Mouse (Mus musculus) urinary bladder, postnatal 10 days (tissue): Measurements from ENCODE around the gene Vtn.
A peak's percentile ranks its signal among the peaks of the same experiment; 100 is the strongest.

ENCODE experiments used
- DNase-seq: peaks from one replicate; pipeline ENCODE4 v3.0.0; 2022; ENCODE audit warnings: low spot score

Gene Vtn

DNA sequence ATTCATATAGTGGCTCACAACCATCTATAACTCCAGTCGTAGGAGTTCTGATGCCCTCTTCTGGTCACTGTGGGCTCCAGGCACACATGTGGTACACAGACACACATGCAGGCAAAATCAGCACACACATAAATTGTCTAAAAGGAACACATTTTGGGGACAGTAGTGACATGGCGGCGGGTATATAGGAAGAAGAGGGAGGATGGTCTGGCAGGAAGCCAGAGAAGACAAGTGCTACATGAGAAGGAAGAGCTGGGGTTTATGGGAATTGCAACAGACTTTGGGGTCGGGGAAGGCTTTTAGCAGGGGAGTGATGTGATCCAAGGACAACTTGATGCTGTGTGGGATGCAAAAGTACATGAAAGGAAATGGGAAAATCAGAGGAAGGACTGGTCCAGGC, 35.6 kb downstream of the Vtn start:
- no peak for DNase-seq

DNA sequence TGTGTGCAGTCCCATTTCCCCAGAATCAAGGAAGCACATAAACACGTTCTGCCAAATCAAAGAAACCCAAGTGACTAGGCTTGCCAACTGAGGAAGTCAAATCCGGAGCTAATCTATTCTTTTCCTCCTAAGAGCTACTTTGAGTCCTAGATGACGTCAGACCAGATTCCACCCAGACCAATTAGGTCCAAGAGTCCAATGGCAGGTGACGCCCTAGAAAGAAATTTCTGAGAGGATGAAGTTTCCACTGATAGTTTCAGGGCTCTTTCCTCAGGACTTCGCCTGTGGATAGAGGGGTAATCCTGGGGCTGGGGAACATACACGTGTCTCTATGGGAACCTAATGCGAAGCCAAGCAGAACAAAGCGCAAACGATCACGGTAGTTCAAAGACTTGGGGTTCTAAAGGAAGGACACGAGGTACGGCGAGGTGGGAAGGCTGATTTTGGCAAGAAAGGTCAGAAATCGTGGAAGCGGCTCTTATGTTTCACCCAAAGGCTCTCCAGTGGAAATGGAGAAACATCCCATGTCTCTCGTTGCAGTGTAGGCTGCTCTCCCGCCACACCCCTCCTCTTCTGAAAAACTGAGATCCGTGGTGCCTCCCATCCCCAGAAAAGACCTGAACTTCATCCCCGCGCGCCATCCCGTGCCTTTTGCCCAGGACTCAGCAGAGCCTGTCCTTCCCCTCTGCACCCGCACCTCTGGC, 36.6 kb downstream of the Vtn start:
- no peak for DNase-seq

DNA sequence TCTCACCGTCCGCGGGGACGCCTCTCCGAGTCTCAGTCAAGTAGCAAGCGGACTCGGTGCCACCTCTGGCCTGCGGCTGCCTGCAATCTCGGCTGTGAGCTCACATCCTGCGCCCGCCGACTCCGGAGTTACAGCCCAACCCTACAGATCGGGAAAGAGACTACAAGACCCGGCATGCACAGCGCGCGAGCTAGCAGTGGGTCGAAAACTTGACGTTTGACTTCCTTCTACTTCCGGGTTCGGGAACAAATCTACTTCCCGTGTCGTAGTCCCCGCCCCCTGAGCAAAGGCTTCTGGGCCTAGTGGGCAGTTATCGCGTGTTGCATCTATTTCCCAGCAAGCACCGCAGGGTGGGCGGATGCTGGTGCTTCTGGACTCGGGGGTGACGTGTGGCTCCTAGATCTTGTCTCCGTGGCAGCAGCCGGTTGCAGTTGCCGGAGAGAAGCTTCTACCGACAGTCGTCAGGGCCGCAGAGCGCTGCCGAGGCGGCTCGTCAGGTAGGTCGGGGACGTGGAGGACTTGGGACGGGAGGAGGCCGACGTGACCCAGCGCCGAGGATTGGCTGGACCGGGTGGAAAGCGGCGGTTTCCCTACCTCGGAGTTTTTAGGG, 37.3 kb downstream of the Vtn start, which contains the start of the genes Tnfaip1 and Ift20:
Tnfaip1 (minus strand) TSS at position 253 of the 610 bp plus-strand sequence.
Ift20 (plus strand) TSS at position 282 of the 610 bp plus-strand sequence.
- DNase-seq, result peak; percentile 85

DNA sequence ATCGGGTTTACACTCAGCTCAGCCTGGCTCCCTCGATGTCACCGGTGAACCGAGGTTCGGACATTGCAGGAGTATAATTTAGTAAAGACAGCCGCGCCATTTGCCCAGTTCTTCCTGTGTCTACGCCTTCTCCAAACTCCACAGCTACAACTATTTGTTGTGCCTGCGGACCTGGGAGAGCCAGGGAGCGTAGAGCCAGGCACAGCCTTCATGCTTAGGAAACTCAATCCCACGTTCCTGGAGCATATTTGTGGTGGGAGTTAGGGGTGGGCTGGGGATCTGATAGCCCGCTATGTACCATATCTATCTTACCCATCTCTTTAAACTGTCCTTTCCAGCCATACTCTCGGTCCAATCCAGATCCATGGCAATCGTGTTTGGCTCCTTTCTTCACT, 37.8 kb downstream of the Vtn start:
- no peak for DNase-seq

DNA sequence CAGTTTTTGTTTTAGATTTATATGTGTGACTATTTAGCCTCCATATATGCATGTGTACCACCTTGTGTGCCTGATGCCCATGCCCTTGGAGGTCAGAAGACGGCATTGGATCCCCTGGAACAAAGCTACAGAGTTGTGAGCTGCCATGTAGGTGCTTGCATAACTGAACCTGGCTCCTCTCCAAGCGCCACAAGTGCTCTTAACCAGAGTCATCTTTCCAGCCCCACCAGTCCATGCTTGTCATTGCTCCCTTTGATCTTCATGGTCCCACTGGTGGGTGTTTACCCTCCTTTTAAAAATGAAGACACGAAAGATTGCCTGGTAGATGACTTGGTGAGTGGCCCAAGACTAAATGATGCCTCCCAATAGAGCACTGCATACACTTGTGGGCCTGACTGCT, 41.5 kb downstream of the Vtn start:
- DNase-seq, result no peak

DNA sequence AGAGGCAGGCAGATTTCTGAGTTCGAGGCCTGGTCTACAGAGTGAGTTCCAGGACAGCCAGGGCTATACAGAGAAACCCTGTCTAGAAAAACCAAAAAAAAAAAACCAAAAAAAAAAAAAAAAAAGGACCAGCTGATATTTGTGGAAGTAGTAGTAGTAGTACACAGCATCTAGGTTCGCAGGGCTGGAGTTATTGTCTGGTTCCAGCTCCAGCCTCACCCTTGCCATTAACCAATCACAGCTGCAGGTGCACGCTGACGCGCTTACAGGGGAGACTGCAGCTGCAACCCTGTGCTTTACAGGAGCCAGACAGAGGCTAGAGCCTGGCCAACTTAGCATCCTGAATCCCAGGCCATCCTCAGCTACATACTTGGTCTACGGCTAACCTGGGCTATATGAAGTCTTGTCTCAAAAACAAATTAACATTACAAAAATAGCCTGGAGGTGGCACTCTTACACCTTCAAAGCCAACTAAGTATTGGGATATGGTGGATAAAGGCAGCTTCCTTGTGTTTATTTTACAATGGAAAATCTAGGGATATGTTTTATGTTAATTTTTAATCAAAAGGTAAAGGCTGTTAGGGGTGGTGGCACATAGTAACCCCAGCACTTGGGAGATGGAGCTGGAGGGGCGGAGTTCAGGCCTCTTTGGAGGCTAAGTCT, 45.7 kb downstream of the Vtn start:
- DNase-seq, result no peak

DNA sequence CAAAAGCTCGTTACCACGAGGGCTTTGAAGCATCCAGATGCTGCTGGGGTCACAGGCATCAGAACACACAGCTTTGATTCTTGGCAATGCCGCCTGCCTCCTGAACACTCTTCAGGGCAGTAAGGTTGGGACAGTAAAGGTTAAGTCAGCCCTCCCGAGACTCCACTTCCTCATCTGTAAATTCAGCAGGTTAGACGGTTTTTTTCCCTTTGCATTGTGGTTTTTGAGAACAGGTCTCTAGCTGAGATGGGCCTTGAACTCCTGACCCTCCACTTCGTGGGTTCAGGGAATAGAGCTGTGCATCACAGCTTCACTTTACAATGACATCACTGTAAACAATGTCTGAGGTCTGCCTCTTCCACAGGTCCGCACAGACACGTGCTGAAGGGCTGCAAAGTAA, 46.3 kb downstream of the Vtn start:
- no peak for DNase-seq

DNA sequence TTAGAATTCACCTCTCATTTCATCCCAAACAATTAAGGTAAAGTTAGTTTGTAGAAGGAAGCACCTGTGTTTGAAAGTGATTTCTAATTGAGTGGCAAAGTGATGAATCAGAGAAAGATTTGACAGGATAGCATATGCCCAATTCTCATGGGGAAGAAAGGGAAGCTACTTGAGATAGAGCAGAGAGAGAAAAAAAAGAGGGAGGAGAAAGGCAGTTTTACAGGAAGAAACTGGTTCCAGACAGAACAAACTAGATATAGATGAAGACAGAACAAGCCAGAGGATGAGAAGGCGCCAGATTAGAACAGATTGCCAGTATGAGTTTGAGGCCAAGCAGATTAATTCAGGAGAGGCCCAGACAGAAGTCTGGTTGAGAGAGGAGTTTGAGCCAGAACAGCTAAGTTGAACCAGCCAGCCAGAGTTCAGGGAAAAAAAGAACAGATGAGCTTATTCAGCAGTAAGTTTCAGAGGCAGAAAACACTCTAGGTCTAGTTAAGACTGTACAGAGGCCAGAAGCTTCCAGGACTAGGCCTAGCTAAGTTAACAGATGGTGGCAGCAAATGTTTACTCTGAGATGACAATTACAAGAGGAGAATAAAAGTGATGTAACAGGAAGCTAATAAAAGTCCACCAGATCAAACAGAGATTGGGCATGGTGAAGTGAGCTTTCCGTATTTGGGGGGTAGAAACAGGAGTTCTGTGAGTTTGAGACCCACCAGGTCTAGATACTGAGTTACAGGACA, 49.0 kb downstream of the Vtn start:
- DNase-seq, result no peak

DNA sequence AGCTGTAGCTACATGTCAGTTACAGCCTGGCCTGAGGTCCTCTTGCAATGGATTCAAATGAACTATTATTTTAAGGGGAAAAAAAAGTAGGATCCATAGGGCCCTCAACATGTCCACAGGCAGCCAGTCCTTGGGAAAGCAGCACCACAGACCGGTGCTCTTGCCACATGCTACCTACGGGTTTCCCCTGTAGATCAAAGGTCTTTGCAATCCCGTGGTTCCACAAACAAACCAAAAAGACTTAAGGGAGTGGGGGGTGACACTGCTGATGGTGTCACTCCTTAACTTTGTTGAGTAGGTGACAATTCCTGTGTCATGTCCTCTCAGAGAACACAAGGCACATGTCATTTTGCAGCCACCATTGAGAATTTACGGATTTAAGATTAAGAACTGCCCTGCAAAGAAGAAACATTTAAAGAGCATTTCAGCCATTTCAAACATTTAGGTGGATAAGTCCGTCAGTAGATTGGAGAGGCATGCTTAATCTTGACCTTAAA, 50.6 kb downstream of the Vtn start:
- no peak for DNase-seq

DNA sequence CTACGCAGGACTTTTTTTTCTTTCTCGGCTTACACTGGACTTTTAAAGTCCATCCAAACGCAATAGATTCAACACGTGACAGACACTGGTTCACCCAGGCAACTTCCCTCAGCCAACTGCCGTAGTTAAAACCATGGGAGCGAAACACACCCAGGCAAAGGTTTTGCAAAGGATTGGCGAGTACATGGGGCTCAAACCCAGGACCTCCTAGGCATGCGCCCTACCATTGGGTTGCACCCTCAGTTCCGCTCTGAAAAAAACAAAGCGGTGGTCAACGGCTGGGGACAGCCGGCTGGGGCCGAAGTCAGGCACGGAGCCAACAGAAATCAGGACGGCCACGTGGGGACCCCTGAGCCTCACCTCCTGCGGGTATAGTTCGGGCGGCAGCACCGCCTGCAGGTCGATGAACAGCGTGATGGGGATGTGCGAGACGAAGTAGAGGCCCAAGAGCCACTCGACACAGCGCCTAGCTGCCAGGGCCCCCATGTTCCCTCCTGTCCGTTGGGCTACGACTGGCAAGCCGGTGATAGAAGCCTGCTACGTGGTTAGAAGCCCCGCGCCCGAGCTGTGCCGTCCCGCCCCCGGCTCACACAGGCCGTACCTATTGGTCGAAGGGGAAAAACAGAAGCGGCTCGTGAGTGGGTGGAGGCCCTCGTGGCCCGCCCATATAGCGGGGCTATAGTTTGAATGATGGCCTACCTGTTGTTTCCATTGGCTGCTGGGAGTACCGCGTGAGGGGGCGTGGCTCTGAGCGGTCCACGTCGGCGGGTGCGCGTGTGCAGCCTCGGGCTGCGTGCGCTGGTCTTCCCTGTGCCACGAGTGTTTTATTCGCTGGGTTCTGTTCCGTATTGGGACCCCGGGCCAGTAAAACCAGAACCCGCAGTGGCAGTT, 51.5 kb downstream of the Vtn start, which contains the start of gene Tmem97:
Tmem97 (minus strand) TSS at position 610 of the 891 bp plus-strand sequence.
- peak; percentile 76 for DNase-seq

DNA sequence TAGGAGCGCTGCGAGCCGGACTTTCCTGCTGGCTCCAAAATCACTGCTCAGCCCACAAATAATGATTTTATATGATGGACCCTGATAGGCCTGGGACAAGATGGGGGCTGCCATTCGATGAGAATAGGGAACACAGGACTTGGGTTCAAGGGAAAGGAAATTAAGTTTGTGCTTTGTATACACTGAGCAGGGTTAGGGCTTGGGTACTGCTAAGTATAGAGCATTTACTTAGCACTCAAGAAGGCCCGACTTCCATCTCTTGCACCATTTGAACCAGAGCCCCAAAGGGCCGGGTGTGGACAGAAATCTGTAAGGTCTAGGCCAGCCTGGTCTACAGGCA, 52.1 kb downstream of the Vtn start:
- DNase-seq, result no peak
